Mouse (Mus musculus) myocyte (in vitro differentiated cells): ENCODE results near the gene Gstm4. TPM values are rescaled to one million over a fixed set of nuclear protein-coding genes. Genes with fewer than 3 reads are reported as not detected.
"Not testable (repeated sequence)": the region's sequence is repeated elsewhere in the genome, so short reads cannot be mapped to it uniquely, and the experiment has no call there.

Experiments used
- H3K27me3 ChIP-seq: one replicate; pipeline ENCODE4 v1.6.1; 2011; ENCODE audit not compliant: control insufficient read depth, insufficient read depth, insufficient read length
- H3K36me3 ChIP-seq: one replicate; pipeline ENCODE4 v1.6.1; 2011; ENCODE audit not compliant: control insufficient read depth, insufficient read depth
- H3K4me2 ChIP-seq: one replicate; pipeline ENCODE4 v1.6.1; 2011; ENCODE audit warnings: low read depth, control low read depth
- H3K4me3 ChIP-seq: one replicate; pipeline ENCODE4 v1.5.1; 2011; ENCODE audit warnings: mild to moderate bottlenecking, control low read depth, moderate library complexity
- H3K79me2 ChIP-seq: one replicate; pipeline ENCODE4 v1.6.1; 2011; ENCODE audit not compliant: control insufficient read depth, insufficient read depth
- H3ac ChIP-seq: one replicate; pipeline ENCODE4 v1.6.1; 2011; ENCODE audit not compliant: control insufficient read depth, insufficient read length
- CEBPB ChIP-seq: IDR thresholded peaks from 2 replicates; pipeline ENCODE4 v1.6.1; 2011; ENCODE audit warnings: mild to moderate bottlenecking, moderate library complexity; ENCODE audit not compliant: poor library complexity, insufficient read depth, severe bottlenecking
- E2F4 ChIP-seq: IDR thresholded peaks from one replicate; pipeline ENCODE4 v1.6.1; 2011; ENCODE audit warnings: mild to moderate bottlenecking, control low read depth, moderate library complexity; ENCODE audit not compliant: insufficient read depth
- MAX ChIP-seq: IDR thresholded peaks from one replicate; pipeline ENCODE4 v1.6.1; 2011; ENCODE audit warnings: low read depth, mild to moderate bottlenecking, control low read depth
- MYOD1 ChIP-seq, 3 experiments: IDR thresholded peaks; one replicate each; pipeline ENCODE4 v1.6.1; 2011; ENCODE audit warnings: control low read depth in 2 of 3, low read depth in 2 of 3, mild to moderate bottlenecking in 2 of 3, moderate library complexity in 1 of 3; ENCODE audit not compliant: insufficient read length in 2 of 3, control insufficient read depth in 1 of 3
- MYOG ChIP-seq, 3 experiments: IDR thresholded peaks; one replicate each; pipeline ENCODE4 v1.6.1; 2011; ENCODE audit warnings: control low read depth in 2 of 3, low read depth in 2 of 3, mild to moderate bottlenecking in 2 of 3; ENCODE audit not compliant: insufficient read length in 2 of 3, control insufficient read depth in 1 of 3, insufficient read depth in 1 of 3
- POLR2A ChIP-seq: IDR thresholded peaks from one replicate; pipeline ENCODE4 v1.6.1; 2011; ENCODE audit warnings: low read depth, mild to moderate bottlenecking, control low read depth, moderate library complexity; ENCODE audit not compliant: insufficient read length
- POLR2AphosphoS2 ChIP-seq: IDR thresholded peaks from one replicate; pipeline ENCODE4 v1.6.1; 2011; ENCODE audit warnings: low read depth, control low read depth; ENCODE audit not compliant: insufficient read length
- REST ChIP-seq: IDR thresholded peaks from one replicate; pipeline ENCODE4 v1.6.1; 2011; ENCODE audit warnings: mild to moderate bottlenecking, control low read depth, moderate library complexity; ENCODE audit not compliant: insufficient read depth, insufficient read length
- SRF ChIP-seq: IDR thresholded peaks from one replicate; pipeline ENCODE4 v1.6.1; 2011; ENCODE audit warnings: low read depth; ENCODE audit not compliant: control insufficient read depth, insufficient read length
- TCF12 ChIP-seq: IDR thresholded peaks from one replicate; pipeline ENCODE4 v1.6.1; 2011; ENCODE audit warnings: mild to moderate bottlenecking, control low read depth; ENCODE audit not compliant: poor library complexity, insufficient read depth, severe bottlenecking
- TCF3 ChIP-seq: IDR thresholded peaks from one replicate; pipeline ENCODE4 v1.6.1; 2011; ENCODE audit warnings: low read depth, control low read depth; ENCODE audit not compliant: insufficient read length
- USF1 ChIP-seq: IDR thresholded peaks from one replicate; pipeline ENCODE4 v1.6.1; 2011; ENCODE audit warnings: low read depth, mild to moderate bottlenecking, control low read depth, moderate library complexity
- polyA plus RNA-seq: library from polyadenylated mRNA; unstranded; fragments of >200 nt; fragmentation: generic; extraction: Trizol; gene quantifications from one replicate; pipeline ENCODE4 v1.2.1, GENCODE M21; 2012; ENCODE audit warnings: missing spikeins

Gstm4 gene
- polyA plus RNA-seq, 1 experiment, result 0.52 TPM

- Histone ChIP-seq H3K4me2 (no peak overlapping the region), H3K79me2 (no peaks in the 10 kb centered on the region), H3K36me3 (no peaks in the 10 kb centered on the region), H3K27me3 (no peaks in the 10 kb centered on the region), H3K4me3 (no peak overlapping the region), H3ac (no peak overlapping the region)
- TF ChIP-seq SRF (no peak), TCF3 (no peak), POLR2A (no peak), E2F4 (no peak), TCF12 (no peak), MYOD1 (IDR thresholded peaks at IDR 0.05; ENCODE audit: control insufficient read depth in 1 of 3, insufficient read length in 2 of 3, low read depth in 2 of 3) (no peak)
These were observed 34.4 kb downstream of the Gstm4 start for GRCm38 (mm10) chr3:108010286-108010685.

GRCm38 (mm10) chr3:108002021-108002420 lies 42.7 kb downstream of the Gstm4 start:
- H3K36me3 ChIP-seq, result no peaks in the 10 kb centered on the region
- TF ChIP-seq POLR2A (no peak), REST (no peak), MYOG (IDR thresholded peaks at IDR 0.05; ENCODE audit: control insufficient read depth in 1 of 3, insufficient read depth in 1 of 3, insufficient read length in 2 of 3, low read depth in 2 of 3) (no peak), SRF (no peak), CEBPB (no peak), TCF12 (no peak), POLR2AphosphoS2 (no peak), MYOD1 (IDR thresholded peaks at IDR 0.05; ENCODE audit: control insufficient read depth in 1 of 3, insufficient read length in 2 of 3, low read depth in 2 of 3) (no peak), E2F4 (no peak), MAX (no peak), TCF3 (no peak), USF1 (no peak)
- no peak overlapping the region for H3ac ChIP-seq
- H3K79me2 ChIP-seq, result no peaks in the 10 kb centered on the region
- H3K4me3 ChIP-seq, result no peak overlapping the region
- H3K4me2 ChIP-seq, result no peak overlapping the region
- H3K27me3 ChIP-seq, result no peaks in the 10 kb centered on the region

- no peaks in the 10 kb centered on the region for H3K79me2 ChIP-seq
- H3K4me2 ChIP-seq, result no peak overlapping the region
- no peaks in the 10 kb centered on the region for H3K36me3 ChIP-seq
- H3ac ChIP-seq, result no peak overlapping the region
- no peaks in the 10 kb centered on the region for H3K27me3 ChIP-seq
- no peak overlapping the region for H3K4me3 ChIP-seq
- TF ChIP-seq TCF3 (no peak), REST (no peak), POLR2A (no peak), SRF (no peak), CEBPB (no peak)
These were observed 45.2 kb downstream of the Gstm4 start for GRCm38 (mm10) chr3:107999491-107999890.

GRCm38 (mm10) chr3:107998591-107998990 lies 46.1 kb downstream of the Gstm4 start:
- no peak for TF ChIP-seq POLR2AphosphoS2
- no peak for TF ChIP-seq MYOD1 (IDR thresholded peaks at IDR 0.05; ENCODE audit: control insufficient read depth in 1 of 3, insufficient read length in 2 of 3, low read depth in 2 of 3)
- no peak for TF ChIP-seq MAX
- TF ChIP-seq SRF, result no peak
- TF ChIP-seq POLR2A, result no peak
- TF ChIP-seq REST, result no peak
- no peak for TF ChIP-seq TCF3
- TF ChIP-seq MYOG (IDR thresholded peaks at IDR 0.05; ENCODE audit: control insufficient read depth in 1 of 3, insufficient read depth in 1 of 3, insufficient read length in 2 of 3, low read depth in 2 of 3), result no peak
- TF ChIP-seq E2F4, result no peak
- TF ChIP-seq USF1, result no peak
- TF ChIP-seq TCF12, result no peak
- TF ChIP-seq CEBPB, result no peak
- Histone ChIP-seq H3K79me2 (no peaks in the 10 kb centered on the region), H3ac (no peak overlapping the region), H3K4me3 (no peak overlapping the region), H3K4me2 (no peak overlapping the region), H3K27me3 (no peaks in the 10 kb centered on the region), H3K36me3 (no peaks in the 10 kb centered on the region)

- no peaks in the 10 kb centered on the region for H3K36me3 ChIP-seq
- no peaks in the 10 kb centered on the region for H3K79me2 ChIP-seq
- no peak overlapping the region for H3ac ChIP-seq
- no peak overlapping the region for H3K4me2 ChIP-seq
- no peaks in the 10 kb centered on the region for H3K27me3 ChIP-seq
- H3K4me3 ChIP-seq, result no peak overlapping the region
- TF ChIP-seq REST (no peak), TCF3 (no peak), TCF12 (no peak), CEBPB (no peak), POLR2A (no peak), MYOG (IDR thresholded peaks at IDR 0.05; ENCODE audit: control insufficient read depth in 1 of 3, insufficient read depth in 1 of 3, insufficient read length in 2 of 3, low read depth in 2 of 3) (no peak), POLR2AphosphoS2 (no peak), USF1 (no peak), MYOD1 (IDR thresholded peaks at IDR 0.05; ENCODE audit: control insufficient read depth in 1 of 3, insufficient read length in 2 of 3, low read depth in 2 of 3) (no peak), E2F4 (no peak)
These were observed 48.1 kb downstream of the Gstm4 start for GRCm38 (mm10) chr3:107996576-107996975.

- not testable (repeated sequence) for H3K4me2 ChIP-seq, H3K36me3 ChIP-seq, H3K4me3 ChIP-seq, H3ac ChIP-seq, H3K79me2 ChIP-seq, H3K27me3 ChIP-seq
These were observed 48.7 kb downstream of the Gstm4 start for GRCm38 (mm10) chr3:107995974-107996373.
